ENCODE assay signal across 18 mouse cellular contexts in the genomic region with DNA sequence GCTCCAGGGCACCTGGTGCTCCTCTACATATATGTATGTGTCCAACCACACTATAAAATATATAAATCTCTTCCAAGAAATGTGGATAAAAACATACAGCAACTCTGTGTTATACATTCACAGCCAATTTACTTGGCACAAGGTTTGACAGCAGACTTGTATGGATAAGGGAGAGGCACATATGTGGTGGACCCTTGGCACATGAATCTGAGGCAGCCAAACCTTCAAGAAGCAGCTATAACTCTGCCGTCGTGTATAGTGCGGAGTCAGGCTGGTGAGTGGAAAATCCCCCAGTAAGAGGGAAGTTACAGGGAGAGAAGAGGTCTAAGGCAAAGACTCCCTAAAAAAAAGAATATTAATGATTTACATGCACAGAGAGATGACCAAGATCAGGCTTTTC. TPM values are rescaled to one million over a fixed set of nuclear protein-coding genes. Genes with fewer than 3 reads are reported as not detected.
DNase-seq lines count a peak whose midpoint lies in the region; ATAC-seq and TF ChIP-seq lines count a peak whose summit lies in the region.
"Had no signal": no experiment of that assay in that cellular context is flagged by ENCODE, and none has a peak within 500 bp of the region (broad histone marks: within the 10 kb centered on the region; RNA-seq: fewer than 3 reads in every experiment).

No protein-coding gene starts in this region.

- ATAC-seq in forebrain, embryonic 14.5 days = peak; percentile 54; the same call in 1 of the 2 replicates
- ATAC-seq in forebrain, embryonic 12.5 days (ENCODE audit: low FRiP score) = no peak
- ATAC-seq in forebrain, postnatal 0 days = peak; percentile 83

- 100% methylated on average over 3 of the region's 3 CpGs for WGBS in forebrain, embryonic 14.5 days
- 100% methylated on average over 3 of the region's 3 CpGs for WGBS in forebrain, embryonic 12.5 days
- WGBS in forebrain, postnatal 0 days = 84% methylated on average over 3 of the region's 3 CpGs
- WGBS in forebrain, embryonic 10.5 days = 94% methylated on average over 3 of the region's 3 CpGs

- H3K9ac ChIP-seq in forebrain, embryonic 14.5 days (ENCODE audit: low read length) = no peak overlapping the region
- H3K9ac ChIP-seq in forebrain, embryonic 12.5 days = no peak overlapping the region
- H3K9ac ChIP-seq in forebrain, postnatal 0 days = no peak overlapping the region
- H3K9ac ChIP-seq: embryonic facial prominence, embryonic 13.5 days; embryonic facial prominence, embryonic 15.5 days had no signal

- no peaks in the 10 kb centered on the region for H3K4me1 ChIP-seq in forebrain, embryonic 14.5 days (ENCODE audit: control insufficient read depth, insufficient read depth, low read length)
- H3K4me1 ChIP-seq in forebrain, embryonic 12.5 days = no peaks in the 10 kb centered on the region
- H3K4me1 ChIP-seq in forebrain, postnatal 0 days (ENCODE audit: insufficient read depth) = no peaks in the 10 kb centered on the region
- no peaks in the 10 kb centered on the region for H3K4me1 ChIP-seq in forebrain, embryonic 10.5 days
- H3K4me1 ChIP-seq: embryonic facial prominence, embryonic 13.5 days had no signal

- no peak overlapping the region for H3K27ac ChIP-seq in forebrain, embryonic 14.5 days (ENCODE audit: low read depth, low read length)
- H3K27ac ChIP-seq in forebrain, embryonic 12.5 days = no peak overlapping the region
- H3K27ac ChIP-seq in forebrain, postnatal 0 days (ENCODE audit: low read depth, low read length) = no peak overlapping the region
- no peak overlapping the region for H3K27ac ChIP-seq in forebrain, embryonic 10.5 days
- H3K27ac ChIP-seq: embryonic facial prominence, embryonic 13.5 days; embryonic facial prominence, embryonic 15.5 days had no signal

- peak; percentile 8 for DNase-seq in forebrain, embryonic 14.5 days (ENCODE audit: low spot score)
- peak; percentile 41 for DNase-seq in forebrain, postnatal 0 days
- DNase-seq in forebrain, embryonic 10.5 days (ENCODE audit: extremely low spot score, low spot score) = no peak
- DNase-seq in brain, embryonic 18.5 days (ENCODE audit: low read depth, low spot score) = peak; percentile 16
- DNase-seq in lung, postnatal 36 days = no peak
- DNase-seq: adrenal gland, adult 2 months; adrenal gland, postnatal 10 days; adrenal gland, postnatal 25 days; cerebellum, adult 11 months; cerebellum, adult 8-10 months; cerebellum, adult 9-11 months; embryo, embryonic 11 days had no signal

- peaks cover 44% of the 10 kb centered on the region for H3K36me3 ChIP-seq in forebrain, embryonic 14.5 days (ENCODE audit: control insufficient read depth, insufficient read depth, low read length)
- H3K36me3 ChIP-seq in forebrain, embryonic 12.5 days (replicated peaks) = peaks cover 57% of the 10 kb centered on the region
- H3K36me3 ChIP-seq in forebrain, postnatal 0 days (ENCODE audit: insufficient read depth) = peaks cover 39% of the 10 kb centered on the region
- peaks cover 77% of the 10 kb centered on the region for H3K36me3 ChIP-seq in forebrain, embryonic 10.5 days (replicated peaks)

- no peaks in the 10 kb centered on the region for H3K9me3 ChIP-seq in forebrain, embryonic 14.5 days (replicated peaks; ENCODE audit: control insufficient read depth, low read length)
- H3K9me3 ChIP-seq in forebrain, embryonic 12.5 days = no peaks in the 10 kb centered on the region
- no peaks in the 10 kb centered on the region for H3K9me3 ChIP-seq in forebrain, postnatal 0 days (ENCODE audit: low read length)
- no peaks in the 10 kb centered on the region; the same call in 1 of the 2 replicates for H3K9me3 ChIP-seq in forebrain, embryonic 10.5 days
- H3K9me3 ChIP-seq: embryonic facial prominence, embryonic 15.5 days had no signal

- no peak overlapping the region for H3K4me2 ChIP-seq in forebrain, embryonic 14.5 days (ENCODE audit: low read length)
- no peak overlapping the region for H3K4me2 ChIP-seq in forebrain, embryonic 12.5 days
- no peak overlapping the region for H3K4me2 ChIP-seq in forebrain, postnatal 0 days (ENCODE audit: low read depth)
- H3K4me2 ChIP-seq: embryonic facial prominence, embryonic 13.5 days; embryonic facial prominence, embryonic 15.5 days had no signal

- TF ChIP-seq CTCF in forebrain, postnatal 0 days (IDR thresholded peaks at IDR 0.05; ENCODE audit: low read depth) = no peak

- no peaks in the 10 kb centered on the region for H3K27me3 ChIP-seq in forebrain, embryonic 14.5 days (replicated peaks; ENCODE audit: control insufficient read depth, insufficient read depth, low read length)
- H3K27me3 ChIP-seq in forebrain, embryonic 12.5 days = no peaks in the 10 kb centered on the region
- no peaks in the 10 kb centered on the region for H3K27me3 ChIP-seq in forebrain, postnatal 0 days (ENCODE audit: insufficient read depth, low read length)
- H3K27me3 ChIP-seq in forebrain, embryonic 10.5 days (ENCODE audit: poor library complexity, severe bottlenecking) = no peaks in the 10 kb centered on the region
- H3K27me3 ChIP-seq: embryonic facial prominence, embryonic 13.5 days; embryonic facial prominence, embryonic 15.5 days had no signal

- H3K4me3 ChIP-seq in forebrain, embryonic 14.5 days (ENCODE audit: low read depth, low read length) = no peak overlapping the region
- H3K4me3 ChIP-seq in forebrain, embryonic 12.5 days (replicated peaks) = no peak overlapping the region
- no peak overlapping the region for H3K4me3 ChIP-seq in forebrain, postnatal 0 days (ENCODE audit: low read depth, low read length)
- H3K4me3 ChIP-seq in forebrain, embryonic 10.5 days = no peak overlapping the region
- H3K4me3 ChIP-seq: embryonic facial prominence, embryonic 13.5 days; embryonic facial prominence, embryonic 15.5 days; erythroblast, embryonic 14.5 days had no signal

RNA-seq across cellular contexts. Expression of gene 1500015O10Rik, which starts 42.3 kb away (rescaled TPM):
- polyA plus RNA-seq in forebrain, embryonic 14.5 days (2014; fragmentation: Nextera tagmentation; extraction: Ambion mirVana) = 29.5 and 31.8 TPM in 2 replicates
- polyA plus RNA-seq in forebrain, embryonic 12.5 days (2016; fragmentation: Nextera tagmentation; extraction: Ambion mirVana) = 1.1 and 2.7 TPM in 2 replicates
- total RNA-seq in forebrain, postnatal 0 days (2014; rRNA removed) = 13.2 and 25.4 TPM in 2 replicates
- 54.0 and 57.9 TPM in 2 replicates for polyA plus RNA-seq in forebrain, postnatal 0 days (2015; fragmentation: Nextera tagmentation; extraction: Ambion mirVana)
- polyA plus RNA-seq in forebrain, embryonic 10.5 days (2016; fragmentation: Nextera tagmentation; extraction: Ambion mirVana) = 0.26 TPM in 1 of 2 replicates, not detected in the other
- total RNA-seq: common myeloid progenitor, adult 5-6 weeks; MEL had no signal
- polyA plus RNA-seq: erythroblast, embryonic 14.5 days had no signal

RNA-seq across cellular contexts. Expression of gene Uxs1, which starts 54.9 kb away (rescaled TPM):
- polyA plus RNA-seq in forebrain, embryonic 14.5 days (2014; fragmentation: Nextera tagmentation; extraction: Ambion mirVana) = 14.1 and 18.5 TPM in 2 replicates
- 17.8 and 18.5 TPM in 2 replicates for polyA plus RNA-seq in forebrain, embryonic 12.5 days (2016; fragmentation: Nextera tagmentation; extraction: Ambion mirVana)
- total RNA-seq in forebrain, postnatal 0 days (2014; rRNA removed) = 11.6 and 18.0 TPM in 2 replicates
- 17.2 and 19.7 TPM in 2 replicates for polyA plus RNA-seq in forebrain, postnatal 0 days (2015; fragmentation: Nextera tagmentation; extraction: Ambion mirVana)
- 20.3 and 21.7 TPM in 2 replicates for polyA plus RNA-seq in forebrain, embryonic 10.5 days (2016; fragmentation: Nextera tagmentation; extraction: Ambion mirVana)

Comparison
In these comparisons a context has a peak if more than half of its experiments do, and no peak if none do; other contexts are left out.
1. DNase-seq: peak in forebrain, embryonic 14.5 days (single experiment), forebrain, postnatal 0 days (single experiment) and brain, embryonic 18.5 days (single experiment); none in forebrain, embryonic 10.5 days (single experiment) and lung, postnatal 36 days (single experiment).